Mouse (Mus musculus) thymus, postnatal 10 days (tissue): ENCODE data around the gene Zfp207.
"Not testable (repeated sequence)": the region's sequence is repeated elsewhere in the genome, so short reads cannot be mapped to it uniquely, and the experiment has no call there.

Experiments used
- DNase-seq, 2 experiments: peaks; one replicate each; pipeline ENCODE4 v3.0.0; 2021; ENCODE audit warnings: low spot score in 2 of 2

The Zfp207 gene

DNA sequence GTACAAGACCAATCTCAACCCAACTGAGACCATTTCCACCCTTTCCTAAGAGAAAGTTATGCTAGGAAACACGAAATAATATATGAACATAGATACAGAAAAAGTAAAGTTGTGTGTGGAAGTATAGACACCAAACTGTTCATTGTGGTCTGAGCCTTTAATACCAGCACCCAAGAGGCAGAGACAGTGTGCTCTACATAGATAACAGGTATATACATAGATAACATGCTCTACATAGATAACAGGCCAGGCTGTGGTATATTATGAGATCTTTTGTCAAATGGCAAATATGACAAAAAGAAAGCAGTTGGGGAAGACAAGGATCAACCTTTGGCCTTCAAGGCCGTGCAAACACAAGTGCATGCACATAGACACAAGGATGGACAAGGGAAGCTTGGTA is 27.3 kb downstream of the Zfp207 start:
- DNase-seq = no peak

DNA sequence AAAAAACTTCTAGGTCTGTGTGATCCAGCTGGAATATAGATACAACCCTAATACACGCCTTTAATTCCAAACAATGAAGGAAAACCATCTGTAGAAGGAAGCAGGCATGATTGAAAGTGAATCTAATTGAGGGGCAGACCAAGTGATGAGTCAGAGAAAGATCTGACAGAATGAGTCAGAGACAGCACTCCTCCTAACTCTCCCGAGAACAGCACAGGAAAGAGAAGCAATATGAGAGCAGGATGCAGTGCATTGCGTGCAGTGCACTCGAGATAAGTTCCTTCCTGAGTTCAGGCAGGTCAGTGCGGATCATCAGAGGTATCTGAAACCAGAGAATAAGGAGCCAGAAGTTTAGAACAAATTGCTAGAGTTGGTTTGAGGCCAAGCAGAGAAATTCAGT is 34.0 kb downstream of the Zfp207 start:
- DNase-seq = no peak

DNA sequence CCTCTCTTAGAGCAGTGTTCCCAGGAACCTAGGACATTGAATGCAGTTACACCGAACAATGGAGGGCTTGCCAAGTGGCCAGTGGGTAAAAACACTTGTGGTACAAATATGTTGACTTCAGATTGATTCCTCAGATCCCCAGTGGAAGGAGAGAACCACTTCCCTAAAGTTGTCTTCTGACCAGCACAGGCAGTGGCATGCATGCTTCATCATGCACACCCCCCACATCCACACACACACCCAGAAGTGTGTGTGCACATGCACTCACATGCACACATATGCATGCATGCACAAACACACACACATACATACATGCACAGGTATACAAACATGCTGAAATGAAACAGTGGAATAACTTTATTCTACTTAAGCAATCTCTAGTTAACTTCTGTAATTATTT is 36.7 kb downstream of the Zfp207 start:
- no peak for DNase-seq

DNA sequence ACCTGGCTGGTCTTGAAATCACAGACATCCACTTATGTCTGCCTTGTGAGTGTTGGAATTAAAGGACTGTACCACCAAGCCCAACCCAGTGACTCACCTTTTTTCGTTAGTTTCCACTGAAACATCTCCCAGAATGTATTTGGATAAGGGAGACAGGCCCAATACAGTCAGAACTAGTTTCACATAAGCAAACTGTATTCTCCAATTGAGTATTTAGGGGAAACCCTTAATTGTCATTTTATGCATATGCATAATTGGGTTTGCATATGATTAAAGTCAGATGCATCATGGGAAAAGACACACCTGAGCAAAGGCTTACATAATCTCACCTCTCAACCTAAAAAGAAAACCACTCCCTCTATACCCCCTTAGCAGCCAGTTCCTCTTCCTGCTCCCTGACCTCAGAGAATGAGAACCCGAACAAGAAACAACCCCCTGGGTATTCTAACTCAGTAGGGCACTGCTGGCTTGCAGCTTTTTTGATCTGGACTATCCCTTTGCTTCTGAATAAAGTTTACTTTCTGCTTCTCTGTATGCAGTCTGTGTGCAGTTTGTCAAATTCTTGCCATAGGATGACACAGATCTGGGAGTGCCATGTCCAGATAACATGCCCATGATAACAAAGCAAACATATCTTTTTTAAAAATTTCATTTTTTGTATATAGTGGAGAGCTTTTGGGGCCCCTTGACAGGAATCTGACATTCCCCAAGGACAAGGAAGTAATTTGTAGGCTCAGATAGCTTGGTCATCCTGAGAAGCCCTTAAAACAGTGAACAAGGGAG is 37.3 kb downstream of the Zfp207 start:
- no peak for DNase-seq

DNA sequence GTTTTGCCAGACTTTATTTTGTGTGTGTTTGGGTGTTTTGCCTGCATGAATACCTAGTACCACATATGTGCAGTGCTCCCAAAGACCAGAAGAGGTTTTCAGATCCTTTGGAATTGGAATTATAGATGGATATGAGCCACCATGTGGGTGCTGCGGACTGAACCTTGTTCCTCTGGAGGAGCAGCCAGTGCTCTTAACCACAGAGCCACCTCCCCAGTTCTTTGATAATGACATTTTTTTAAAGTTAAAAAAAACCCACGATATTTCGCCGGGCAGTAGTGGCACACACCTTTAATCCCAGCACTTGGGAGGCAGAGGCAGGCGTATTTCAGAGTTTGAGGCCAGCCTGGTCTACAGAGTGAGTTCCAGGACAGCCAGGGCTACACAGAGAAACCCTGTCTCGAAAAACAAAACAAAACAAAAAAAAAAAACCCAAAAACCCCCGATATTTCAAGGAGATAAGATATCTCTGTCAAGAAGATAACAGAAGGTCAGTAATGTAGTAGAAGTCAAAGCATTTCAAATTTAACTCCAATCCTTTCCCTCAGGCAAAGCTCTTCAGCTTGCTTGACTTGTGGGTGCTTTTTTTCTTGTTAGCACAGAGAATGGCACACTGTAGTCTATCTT is 38.5 kb downstream of the Zfp207 start:
- DNase-seq = no peak

DNA sequence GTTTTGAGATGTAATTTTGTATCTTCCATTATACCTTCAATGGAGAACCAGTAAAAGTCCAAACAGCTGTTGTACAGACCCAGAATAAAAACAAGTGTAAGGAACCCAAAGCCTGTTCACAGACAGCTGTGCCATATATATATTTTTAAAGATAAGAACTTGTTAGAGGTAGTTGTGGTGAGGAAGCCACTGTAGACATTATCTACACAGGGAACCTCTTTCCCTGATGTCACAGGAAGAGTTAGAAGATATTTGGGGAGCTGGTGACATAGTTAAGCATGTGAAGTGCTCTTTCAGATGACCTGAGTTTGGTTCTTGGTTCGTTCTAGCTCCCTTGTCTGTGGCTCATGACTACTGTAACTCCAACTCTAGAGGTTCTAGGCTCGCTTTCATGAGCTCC is 41.6 kb downstream of the Zfp207 start:
- DNase-seq = no peak

DNA sequence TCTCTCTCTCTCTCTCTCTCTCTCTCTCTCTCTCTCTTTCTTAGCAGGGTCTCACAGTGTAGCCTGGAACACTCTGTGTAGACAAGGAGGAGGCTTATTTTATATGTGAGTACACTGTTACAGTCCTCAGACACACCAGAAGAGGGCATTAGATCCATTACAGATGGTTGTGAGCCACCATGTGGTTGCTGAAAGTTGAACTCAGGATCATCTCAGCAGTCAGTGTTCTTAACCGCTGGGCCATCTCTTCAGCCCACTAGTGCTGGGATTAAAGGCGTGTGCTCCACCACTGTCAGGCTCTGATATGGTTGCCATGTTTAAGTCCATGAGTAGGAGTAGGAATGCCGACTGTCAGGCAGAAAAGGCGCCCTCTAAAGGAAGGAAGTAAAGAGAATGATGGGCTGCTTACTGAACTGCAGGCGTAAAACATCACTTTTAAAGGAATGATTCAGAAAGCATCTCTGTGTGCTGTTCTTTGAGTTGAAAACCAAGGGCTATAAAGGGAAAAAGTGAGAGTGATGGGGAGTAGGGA is 42.2 kb downstream of the Zfp207 start:
- DNase-seq = no peak

DNA sequence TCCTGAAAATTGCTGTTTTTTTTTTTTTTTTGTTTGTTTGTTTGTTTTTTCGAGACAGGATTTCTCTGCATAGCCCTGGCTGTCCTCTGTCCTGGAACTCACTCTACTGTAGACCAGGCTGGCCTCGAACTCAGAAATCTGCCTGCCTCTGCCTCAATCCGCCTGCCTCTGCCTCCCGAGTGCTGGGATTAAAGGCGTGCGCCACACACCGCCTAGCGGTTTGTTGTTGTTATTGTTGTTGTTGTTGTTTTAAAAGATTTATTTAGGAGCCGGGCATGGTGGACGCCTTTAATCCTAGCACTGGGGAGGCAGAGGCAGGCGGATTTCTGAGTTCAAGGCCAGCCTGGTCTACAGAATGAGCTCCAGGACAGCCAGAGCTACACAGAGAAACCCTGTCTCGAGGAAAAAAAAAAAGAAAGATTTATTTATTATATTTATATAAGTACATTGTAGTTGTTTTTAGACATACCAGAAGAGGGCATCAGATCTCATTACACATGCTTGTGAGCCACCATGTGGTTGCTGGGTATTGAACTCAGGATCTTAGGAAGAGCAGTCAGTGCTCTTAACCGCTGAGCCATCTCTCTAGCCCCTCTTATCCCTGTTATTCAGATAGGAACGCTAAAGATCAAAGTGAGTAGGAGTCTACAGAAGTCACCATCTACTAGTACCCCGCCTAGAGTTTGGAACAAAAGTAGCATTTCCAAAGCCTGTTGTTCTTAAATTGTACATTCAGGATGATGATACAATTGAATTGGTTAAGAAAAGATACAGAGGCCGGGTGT is 43.1 kb downstream of the Zfp207 start:
- not testable (repeated sequence) for DNase-seq

DNA sequence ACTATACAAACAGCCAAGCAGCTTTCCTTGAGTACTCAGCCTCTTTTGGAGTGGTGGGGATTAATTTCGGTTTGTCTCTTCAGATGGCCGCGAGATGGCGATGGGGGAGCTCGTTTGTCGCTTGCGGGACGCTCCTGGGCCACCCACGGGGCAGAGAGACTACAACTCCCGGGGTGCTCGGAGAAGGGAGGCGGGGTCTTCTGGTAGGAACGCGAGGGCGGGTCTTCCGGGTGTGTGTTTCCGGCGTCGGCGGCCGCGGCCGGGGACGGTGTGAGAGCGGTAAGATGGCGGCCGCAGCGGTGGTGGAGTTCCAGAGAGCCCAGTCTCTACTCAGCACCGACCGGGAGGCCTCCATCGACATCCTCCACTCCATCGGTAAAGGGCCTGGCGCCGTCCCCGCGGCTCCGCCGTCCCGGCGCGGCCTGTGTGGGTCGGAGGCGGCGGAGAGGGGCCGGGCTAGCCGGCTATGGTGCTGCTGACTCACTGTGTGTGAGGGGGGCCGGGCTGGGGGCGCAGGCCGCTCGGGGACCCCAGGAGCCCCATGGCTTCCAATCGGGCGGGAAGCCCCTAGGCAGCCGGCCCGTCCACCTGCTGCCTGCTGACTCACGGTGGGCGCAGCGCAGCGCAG is 45.4 kb downstream of the Zfp207 start, which contains the start of gene Psmd11:
Gene Psmd11, plus strand, starts transcription at position 235 of the 628 bp plus-strand sequence.
- peak; percentile 92 to 96 for DNase-seq

DNA sequence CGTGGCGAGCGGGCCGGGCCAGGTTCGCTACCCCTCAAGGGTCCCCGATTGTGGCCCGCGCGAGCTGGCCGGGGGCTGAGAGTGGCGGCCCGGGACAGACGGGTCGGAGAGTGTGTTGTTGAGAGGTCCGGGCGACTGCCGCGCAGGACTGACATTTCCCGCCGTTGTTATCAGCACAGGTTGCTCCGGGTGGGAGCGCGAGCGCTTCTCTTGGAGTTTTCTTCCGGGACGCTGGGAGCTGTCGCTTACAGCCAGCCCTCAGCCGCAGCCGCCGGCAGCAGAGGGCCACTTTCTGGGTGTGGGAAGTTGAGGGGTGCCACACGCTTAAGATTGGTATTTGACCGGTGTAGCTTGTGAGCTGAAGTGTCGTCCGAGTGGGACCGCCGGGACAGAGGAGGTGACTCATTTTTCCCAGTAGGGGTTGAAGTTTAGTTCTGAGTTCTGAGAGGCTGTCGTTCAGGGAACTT is 46.0 kb downstream of the Zfp207 start:
- DNase-seq = peak in 1 of 2 experiments; percentile 32

DNA sequence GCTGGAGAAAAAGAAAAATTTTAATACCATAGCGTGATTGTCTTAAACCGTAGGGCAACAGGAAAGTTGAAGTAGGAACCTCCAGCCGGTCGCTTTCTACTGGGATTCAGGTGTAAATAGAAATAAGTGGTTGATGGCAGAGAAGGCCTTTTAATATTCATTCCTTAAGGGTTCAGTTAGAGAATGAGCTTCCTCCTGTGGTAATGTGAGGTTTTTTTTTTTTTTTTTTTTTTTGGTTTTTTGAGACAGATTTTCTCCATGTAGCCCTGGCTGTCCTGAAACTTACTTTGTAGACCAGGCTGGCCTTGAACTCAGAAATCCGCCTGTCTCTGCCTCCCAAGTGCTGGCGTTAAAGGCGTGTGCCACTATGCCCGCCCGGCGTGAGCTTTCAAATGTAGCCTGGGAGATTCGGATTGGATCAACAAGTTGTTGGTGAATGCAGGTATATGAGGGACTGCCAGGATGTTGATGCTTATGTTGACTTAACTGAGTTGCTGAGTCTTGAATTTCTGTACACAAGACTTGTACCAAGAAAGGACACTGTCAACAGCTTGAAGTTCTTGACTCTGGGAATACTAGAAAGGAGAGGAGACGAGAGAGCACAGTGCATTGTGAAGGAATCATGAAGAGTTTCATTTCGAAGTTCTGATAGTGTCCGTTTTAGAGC is 46.6 kb downstream of the Zfp207 start:
- no peak for DNase-seq

DNA sequence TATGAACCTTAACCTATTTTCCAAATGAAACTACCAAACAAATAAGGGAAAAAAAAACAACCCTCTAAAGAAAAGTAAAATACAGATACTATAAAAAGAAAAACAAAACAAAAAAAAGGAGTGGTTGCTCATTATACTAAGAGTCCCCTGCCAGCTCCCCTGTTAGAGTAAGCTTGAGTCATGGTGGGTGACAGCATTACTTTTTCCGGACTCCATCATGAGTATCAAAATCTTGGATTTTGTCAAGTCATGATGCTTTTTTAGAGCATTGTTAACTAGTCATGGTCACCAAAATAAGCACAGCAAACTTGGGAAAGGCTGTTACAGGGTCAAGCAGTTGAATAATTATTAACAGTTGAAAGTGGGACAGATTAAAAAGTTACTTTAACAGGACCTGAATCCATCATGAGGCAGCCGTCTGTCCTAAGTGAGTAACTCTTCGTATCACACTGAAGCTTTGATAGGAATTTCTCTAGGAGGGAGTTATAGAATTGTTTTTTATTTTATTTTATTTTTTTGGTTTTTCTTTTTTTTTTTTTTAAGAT is 47.4 kb downstream of the Zfp207 start:
- DNase-seq = no peak

DNA sequence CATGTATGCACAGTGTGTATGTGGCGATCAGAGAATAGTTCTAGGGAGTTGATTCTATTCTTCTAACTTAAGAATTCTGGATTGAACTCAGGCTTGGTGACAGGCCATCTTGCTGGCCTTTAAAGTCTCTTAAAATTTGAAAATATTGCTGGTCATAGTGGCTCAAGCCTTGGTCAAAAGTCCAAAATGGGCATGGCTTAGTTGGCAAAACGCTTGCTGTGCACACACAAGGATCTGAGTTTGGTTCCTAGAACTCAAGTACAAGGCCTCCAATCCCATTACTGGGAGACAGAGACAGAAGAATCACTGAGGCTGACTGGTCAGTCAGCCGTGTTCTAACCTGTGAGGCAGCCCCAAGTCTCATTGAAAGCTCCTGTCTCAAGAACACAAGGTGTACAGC is 63.8 kb downstream of the Zfp207 start:
- DNase-seq = no peak

DNA sequence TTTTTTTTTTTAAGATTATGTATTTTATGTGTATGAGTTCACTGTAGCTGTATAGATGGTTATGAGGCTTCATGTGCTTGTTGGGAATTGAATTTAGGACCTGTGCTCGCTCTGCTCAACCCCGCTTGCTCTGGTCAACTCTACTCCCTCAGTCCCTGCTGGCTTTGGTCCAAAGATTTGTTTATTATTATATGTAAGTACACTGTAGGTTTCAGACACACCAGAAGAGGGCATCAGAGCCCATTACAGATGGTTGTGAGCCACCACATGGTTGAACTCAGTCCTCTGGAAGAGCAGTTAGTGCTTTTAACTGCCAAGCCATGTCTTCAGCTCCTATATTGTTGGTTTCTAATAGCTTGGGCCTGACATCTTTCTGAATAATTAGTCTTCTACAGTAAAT is 66.8 kb downstream of the Zfp207 start:
- no peak for DNase-seq

DNA sequence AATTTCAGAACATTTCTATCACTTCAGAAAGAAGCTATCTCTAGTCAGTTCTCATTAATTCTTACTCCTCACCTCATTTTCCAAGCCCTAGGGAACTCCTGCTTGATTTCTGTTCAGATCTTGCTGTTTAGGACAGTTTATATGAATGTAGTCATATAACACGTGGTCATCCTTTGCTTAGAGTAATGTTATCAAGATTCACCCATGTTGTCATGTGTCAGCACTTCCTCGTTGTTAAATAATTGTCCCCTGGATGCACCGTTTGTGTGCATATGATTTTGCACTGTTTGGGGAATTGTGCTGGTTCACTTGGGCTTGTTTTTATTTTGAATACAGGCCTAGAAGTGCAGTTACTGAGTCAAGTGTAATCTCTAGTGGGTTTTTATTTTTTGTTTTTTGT is 69.2 kb downstream of the Zfp207 start:
- no peak for DNase-seq

DNA sequence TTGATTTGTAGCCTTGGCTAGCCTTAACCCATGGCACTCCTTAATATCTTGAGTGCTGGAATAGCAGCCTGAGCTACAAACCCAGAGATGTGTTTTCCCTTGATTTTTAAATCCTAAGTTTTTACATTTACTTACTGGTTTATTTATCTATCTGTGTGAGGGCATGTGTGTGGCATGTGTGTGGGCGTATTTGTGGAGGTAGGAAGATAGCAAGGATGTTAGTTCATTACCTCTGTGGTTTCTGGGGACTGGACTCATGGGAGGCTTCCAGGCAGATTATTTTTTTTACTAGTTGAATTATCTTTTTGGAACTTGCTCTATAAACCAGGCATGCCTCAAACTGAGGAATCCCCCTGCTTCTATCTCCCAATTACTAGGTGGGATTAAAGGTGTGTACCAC is 70.1 kb downstream of the Zfp207 start:
- no peak for DNase-seq
